In genomic region chr7:80635866-80636265, GRCm38 (mm10) we compare ENCODE assay signal across 13 mouse cellular contexts. TPM values are rescaled to one million over a fixed set of nuclear protein-coding genes. Genes with fewer than 3 reads are reported as not detected.
DNase-seq lines count a peak whose midpoint lies in the region; ATAC-seq and TF ChIP-seq lines count a peak whose summit lies in the region.
"Had no signal": no experiment of that assay in that cellular context is flagged by ENCODE, and none has a peak within 500 bp of the region (broad histone marks: within the 10 kb centered on the region; RNA-seq: fewer than 3 reads in every experiment).

No protein-coding gene starts in this region.

- peak; percentile 95 for DNase-seq in heart, adult 11 months
- DNase-seq in heart, adult 9 months (ENCODE audit: low spot score in 2 of 2), result no peak
- peak; percentile 28 for DNase-seq in kidney, postnatal 14 days
- no peak for DNase-seq in kidney, adult 18-20 months
- DNase-seq in G1E (ENCODE audit: low spot score), result no peak
- DNase-seq in hindbrain, embryonic 10.5 days (ENCODE audit: low spot score), result no peak
- DNase-seq in adrenal gland, adult 18-20 months (ENCODE audit: low spot score in 2 of 2), result no peak
- DNase-seq: gastrocnemius, postnatal 14 days; thymus, adult 2 months had no signal

- ATAC-seq in G1E (ENCODE audit: extremely low read depth, insufficient number of reproducible peaks, low FRiP score, poor library complexity, severe bottlenecking), result peak; percentile 65
- peak; percentile 53 for ATAC-seq in liver, embryonic 12.5 days
- ATAC-seq: forebrain, embryonic 14.5 days had no signal

- H3K4me1 ChIP-seq in G1E (ENCODE audit: insufficient read depth, low read depth, low read length), result peaks cover 84% of the 10 kb centered on the region
- H3K4me1 ChIP-seq in liver, embryonic 12.5 days, result peaks cover 63% of the 10 kb centered on the region
- peaks cover 29% of the 10 kb centered on the region for H3K4me1 ChIP-seq in hindbrain, embryonic 10.5 days (replicated peaks)

- peaks cover 43% of the 10 kb centered on the region for H3K36me3 ChIP-seq in G1E (replicated peaks)
- no peaks in the 10 kb centered on the region for H3K36me3 ChIP-seq in liver, embryonic 12.5 days
- no peaks in the 10 kb centered on the region for H3K36me3 ChIP-seq in hindbrain, embryonic 10.5 days
- H3K36me3 ChIP-seq: embryonic facial prominence, embryonic 13.5 days; limb, embryonic 13.5 days had no signal

- H3K9me3 ChIP-seq in G1E (replicated peaks), result no peaks in the 10 kb centered on the region
- H3K9me3 ChIP-seq in liver, embryonic 12.5 days (replicated peaks), result no peaks in the 10 kb centered on the region
- no peaks in the 10 kb centered on the region for H3K9me3 ChIP-seq in hindbrain, embryonic 10.5 days
- H3K9me3 ChIP-seq: embryonic facial prominence, embryonic 13.5 days; limb, embryonic 13.5 days had no signal

- H3K4me3 ChIP-seq in G1E (ENCODE audit: low read depth, low read length), result peak overlapping the region; percentile 25; the same call in 1 of the 2 replicates
- H3K4me3 ChIP-seq in liver, embryonic 12.5 days, result no peak overlapping the region
- no peak overlapping the region for H3K4me3 ChIP-seq in hindbrain, embryonic 10.5 days
- H3K4me3 ChIP-seq: embryonic facial prominence, embryonic 13.5 days; limb, embryonic 13.5 days had no signal

- WGBS in liver, embryonic 12.5 days (ENCODE audit: insufficient replicate concordance), result 17% methylated on average over 5 of the region's 5 CpGs
- 77% methylated on average over 5 of the region's 5 CpGs for WGBS in hindbrain, embryonic 10.5 days

- peak overlapping the region; percentile 3; the same call in 1 of the 2 replicates for H3K4me2 ChIP-seq in liver, embryonic 12.5 days
- H3K4me2 ChIP-seq: embryonic facial prominence, embryonic 13.5 days; limb, embryonic 13.5 days had no signal

- TF ChIP-seq CTCF in G1E (IDR thresholded peaks at IDR 0.05; ENCODE audit: low read depth, low read length), result no peak

- no peaks in the 10 kb centered on the region for H3K27me3 ChIP-seq in G1E (ENCODE audit: insufficient read depth, low read length)
- H3K27me3 ChIP-seq in liver, embryonic 12.5 days (replicated peaks), result no peaks in the 10 kb centered on the region
- no peaks in the 10 kb centered on the region for H3K27me3 ChIP-seq in hindbrain, embryonic 10.5 days (ENCODE audit: insufficient read depth, poor library complexity, severe bottlenecking)
- H3K27me3 ChIP-seq: embryonic facial prominence, embryonic 13.5 days; limb, embryonic 13.5 days had no signal

- no peak overlapping the region for H3K9ac ChIP-seq in liver, embryonic 12.5 days
- H3K9ac ChIP-seq: embryonic facial prominence, embryonic 13.5 days; limb, embryonic 13.5 days had no signal

- no peak overlapping the region for H3K27ac ChIP-seq in liver, embryonic 12.5 days
- H3K27ac ChIP-seq in hindbrain, embryonic 10.5 days, result no peak overlapping the region
- H3K27ac ChIP-seq: limb, embryonic 13.5 days had no signal

RNA-seq across cellular contexts. Expression of gene Crtc3, which starts 52.8 kb away (rescaled TPM):
- total RNA-seq in G1E (2014; fragmentation: Nextera tagmentation) (71.9 and 98.5 TPM in 2 replicates), G1E (2017) (12.3 and 13.6 TPM in 2 replicates)
- 25.6 and 34.4 TPM in 2 replicates for polyA plus RNA-seq in G1E (2012)
- polyA plus RNA-seq in liver, embryonic 12.5 days (2016; fragmentation: Nextera tagmentation; extraction: Ambion mirVana), result 7.0 and 7.1 TPM in 2 replicates
- polyA plus RNA-seq in hindbrain, embryonic 10.5 days (2016; fragmentation: Nextera tagmentation; extraction: Ambion mirVana), result 8.1 and 10.1 TPM in 2 replicates
- 10 to 100 TPM; 20.5 to 24.9 TPM for total RNA-seq in adrenal gland, adult 18-20 months (2021)

Comparison
In these comparisons a context has a peak if more than half of its experiments do, and no peak if none do; other contexts are left out.
1. DNase-seq: peak in heart, adult 11 months (single experiment) and kidney, postnatal 14 days (single experiment); none in heart, adult 9 months (0 of 2), kidney, adult 18-20 months (single experiment), G1E (single experiment), hindbrain, embryonic 10.5 days (single experiment) and adrenal gland, adult 18-20 months (0 of 2).